Mouse (Mus musculus) midbrain, postnatal 0 days (tissue): ENCODE measurements at regions not wholly inside any gene's neighbourhood (a gene's known extent, or its start where the extent isn't known, plus 50 kb on each side); places are given as distances from the start of the nearest gene placed in this dataset.

ENCODE experiments used
- ATAC-seq: fragments of 200-750 bp; cut with Nextera tagmentation; 2 replicates; pipeline ENCODE4 v1.8.0; 2017; ENCODE audit warnings: moderate number of reproducible peaks, mild to moderate bottlenecking, moderate TSS enrichment, moderate library complexity; ENCODE audit not compliant: low FRiP score
- DNase-seq: peaks from one replicate; pipeline ENCODE4 v3.0.0-alpha.2; 2015; ENCODE audit warnings: low spot score
- H3K27ac ChIP-seq: fragments of 300-500 bp; sonication (generic); 2 replicates; pipeline ENCODE4 v1.5.1; 2014; ENCODE audit warnings: low read depth, mild to moderate bottlenecking, low read length, mixed read lengths
- H3K27me3 ChIP-seq: fragments of 300-500 bp; sonication (generic); 2 replicates; pipeline ENCODE4 v1.6.1; 2014; ENCODE audit warnings: low read length, control low read depth, mixed read lengths; ENCODE audit not compliant: insufficient read depth
- H3K36me3 ChIP-seq: fragments of 300-500 bp; sonication (generic); 2 replicates; pipeline ENCODE4 v1.6.1; 2014; ENCODE audit warnings: low read length, control low read depth, mixed read lengths; ENCODE audit not compliant: insufficient read depth
- H3K4me1 ChIP-seq: fragments of 300-500 bp; sonication (generic); 2 replicates; pipeline ENCODE4 v1.6.1; 2014; ENCODE audit warnings: mild to moderate bottlenecking, control low read depth, antibody characterized with exemption, low read length, mixed read lengths; ENCODE audit not compliant: insufficient read depth
- H3K4me2 ChIP-seq: fragments of 300-500 bp; sonication (generic); 2 replicates; pipeline ENCODE4 v1.6.1; 2014; ENCODE audit warnings: low read depth, mild to moderate bottlenecking, low read length, mixed read lengths; ENCODE audit not compliant: poor library complexity, severe bottlenecking
- H3K4me3 ChIP-seq: fragments of 300-500 bp; sonication (generic); 2 replicates; pipeline ENCODE4 v1.5.1; 2014; ENCODE audit warnings: low read depth, mild to moderate bottlenecking, low read length, moderate library complexity
- H3K9ac ChIP-seq: fragments of 300-500 bp; sonication (generic); replicated peaks from 2 replicates; pipeline ENCODE4 v1.6.1; 2014; ENCODE audit warnings: mild to moderate bottlenecking, low read length, moderate library complexity, mixed read lengths; ENCODE audit not compliant: poor library complexity, severe bottlenecking
- H3K9me3 ChIP-seq: fragments of 300-500 bp; sonication (generic); 2 replicates; pipeline ENCODE4 v1.6.1; 2016; ENCODE audit warnings: low read length, control low read depth
- CTCF ChIP-seq: IDR thresholded peaks from 2 replicates; pipeline ENCODE4 v1.5.1; 2016; ENCODE audit warnings: antibody characterized with exemption, mild to moderate bottlenecking
- WGBS: fragments of 180-500 bp; shearing (Covaris S2); extraction: QIAGEN DNeasy Blood & Tissue Kit; methylation state at CpG from one replicate; pipeline ENCODE4 v1.1.7; 2014; 5-methylcytosine and 5-hydroxymethylcytosine counted together

DNA sequence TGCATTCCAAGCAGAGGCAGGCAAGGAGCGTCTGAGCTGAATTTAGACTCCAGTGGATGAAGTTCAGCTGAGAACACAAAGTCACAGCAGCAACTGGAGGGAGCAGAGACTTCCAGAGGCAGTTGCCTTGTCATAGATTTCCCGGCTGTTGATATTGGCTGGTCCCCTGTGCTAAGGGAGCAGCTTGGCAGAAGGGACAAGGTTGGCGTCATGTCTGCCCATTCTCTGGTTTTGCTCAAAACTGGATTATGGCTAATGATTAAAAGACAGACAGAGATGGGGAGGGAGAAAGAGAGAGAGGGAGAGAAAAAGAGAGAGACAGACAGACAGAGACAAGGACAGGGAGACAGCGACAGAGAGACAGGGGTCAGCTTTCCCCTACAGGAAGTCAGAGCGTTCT is 169.0 kb upstream of the Ift57 start:
- H3K27me3 ChIP-seq = no peaks in the 10 kb centered on the region
- H3K27ac ChIP-seq = no peak overlapping the region
- H3K4me2 ChIP-seq = no peak overlapping the region
- H3K36me3 ChIP-seq = no peaks in the 10 kb centered on the region
- DNase-seq (no peak), ATAC-seq (no peak)
- H3K4me3 ChIP-seq = no peak overlapping the region
- no peak overlapping the region for H3K9ac ChIP-seq
- 94% methylated on average over 5 of the region's 5 CpGs for WGBS
- H3K4me1 ChIP-seq = no peaks in the 10 kb centered on the region
- no peak for TF ChIP-seq CTCF
- no peaks in the 10 kb centered on the region for H3K9me3 ChIP-seq

DNA sequence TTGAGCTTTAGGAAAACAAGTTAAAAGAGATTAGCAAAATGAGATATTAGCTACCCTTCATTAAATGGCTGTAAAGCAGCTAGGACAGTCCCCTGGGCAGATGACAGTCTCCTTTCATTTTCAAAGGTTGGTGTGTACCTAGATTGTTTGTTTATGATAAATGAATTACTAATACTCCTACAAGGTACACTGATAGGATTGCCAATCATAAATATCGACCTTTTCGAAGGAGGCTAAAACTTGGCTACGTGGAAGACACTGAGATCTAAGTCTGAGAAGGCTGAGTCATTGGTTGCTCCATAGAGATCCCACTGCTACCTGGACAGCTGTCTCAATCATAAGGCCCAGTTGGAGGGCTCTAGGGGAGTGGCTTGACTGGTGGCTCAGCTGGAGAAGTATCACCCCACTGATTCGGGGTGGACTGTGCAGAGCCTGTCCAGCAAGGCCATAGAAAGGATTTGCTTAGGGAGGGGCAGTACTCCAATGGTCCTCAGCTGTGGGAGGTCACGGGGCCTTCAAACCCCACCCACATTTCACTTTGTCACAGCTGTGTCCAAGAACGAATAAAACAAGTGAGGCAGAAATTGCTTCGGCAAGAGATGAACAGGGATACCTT is 166.9 kb upstream of the Ift57 start:
- Histone ChIP-seq H3K4me3 (no peak overlapping the region), H3K4me1 (no peaks in the 10 kb centered on the region), H3K27ac (no peak overlapping the region), H3K9me3 (no peaks in the 10 kb centered on the region), H3K4me2 (no peak overlapping the region), H3K27me3 (no peaks in the 10 kb centered on the region), H3K9ac (no peak overlapping the region), H3K36me3 (no peaks in the 10 kb centered on the region)
- ATAC-seq = no peak
- no peak for DNase-seq
- no peak for TF ChIP-seq CTCF
- 76% methylated on average over 7 of the region's 7 CpGs for WGBS

DNA sequence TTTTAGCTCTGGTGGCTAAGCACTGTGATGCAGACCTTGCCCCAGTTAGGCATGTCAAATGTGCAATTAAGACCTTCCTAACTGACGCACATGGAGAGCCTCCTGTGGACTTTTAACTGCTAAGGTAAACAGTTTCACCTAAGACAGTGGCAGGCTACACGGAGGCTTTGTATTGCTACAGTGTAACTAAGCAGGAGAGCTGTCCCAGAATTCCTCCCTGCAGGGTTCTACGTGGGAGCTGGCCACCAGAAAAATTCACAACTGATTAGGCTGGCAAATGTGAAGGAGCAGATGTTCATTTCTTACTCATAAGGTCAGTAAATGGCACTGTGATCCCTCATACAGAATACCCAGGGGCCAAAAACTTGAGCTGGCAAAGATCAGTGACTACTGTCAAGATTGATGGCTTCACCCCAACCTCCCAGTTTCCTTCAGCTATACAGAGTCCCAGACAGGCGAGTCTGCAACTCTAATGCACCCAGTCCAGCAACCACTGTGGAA is 165.5 kb upstream of the Ift57 start:
- Histone ChIP-seq H3K27me3 (no peaks in the 10 kb centered on the region), H3K9ac (no peak overlapping the region), H3K36me3 (no peaks in the 10 kb centered on the region), H3K4me1 (no peaks in the 10 kb centered on the region), H3K9me3 (no peaks in the 10 kb centered on the region), H3K4me2 (no peak overlapping the region), H3K27ac (no peak overlapping the region), H3K4me3 (no peak overlapping the region)
- ATAC-seq (no peak), DNase-seq (peak; percentile 42)
- no peak for TF ChIP-seq CTCF
- whole genome bisulfite sequencing = 55% methylated on average over 4 of the region's 4 CpGs

DNA sequence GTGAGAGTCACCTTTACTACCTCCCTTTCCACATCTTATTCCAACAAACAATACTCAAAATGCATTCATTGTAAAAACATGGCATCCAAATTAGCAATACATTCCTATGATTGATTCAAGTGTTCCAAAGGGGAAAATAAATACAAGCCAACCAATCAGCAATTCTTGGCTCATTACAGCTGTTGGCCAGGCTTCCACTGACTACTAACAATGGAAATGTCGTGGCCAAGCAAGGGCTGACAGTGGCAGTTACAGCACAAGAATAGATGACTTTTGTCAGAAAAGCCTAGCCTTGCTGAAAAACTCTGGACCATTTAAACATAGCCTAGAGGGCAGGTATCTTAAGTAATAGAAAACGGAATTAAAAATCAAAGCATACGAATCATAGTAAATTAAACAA is 148.8 kb upstream of the Ift57 start:
- 65% methylated on average over 3 of the region's 3 CpGs for WGBS
- ATAC-seq = no peak
- DNase-seq = no peak

DNA sequence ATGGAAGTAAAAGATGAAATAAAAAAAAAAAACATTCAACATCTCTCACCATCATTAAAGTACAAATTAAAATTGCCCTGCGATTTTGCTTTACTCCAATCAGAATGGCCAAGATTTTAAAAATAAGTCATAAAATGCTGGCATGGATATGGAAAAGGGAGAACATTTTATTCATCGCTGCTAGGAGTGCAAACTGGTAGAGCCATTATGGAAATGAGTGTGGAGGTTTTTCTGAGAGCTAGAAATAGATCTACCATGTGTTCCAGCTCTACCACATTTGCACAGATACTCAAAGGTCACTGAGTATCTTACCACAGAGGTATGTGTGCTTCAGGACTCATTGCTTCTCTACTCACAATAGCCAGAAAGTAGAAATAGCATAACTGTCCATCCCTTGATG is 129.0 kb upstream of the Ift57 start:
- no peak overlapping the region for H3K9ac ChIP-seq
- H3K27ac ChIP-seq = no peak overlapping the region
- no peak overlapping the region for H3K4me2 ChIP-seq
- DNase-seq (no peak), ATAC-seq (no peak)
- no peaks in the 10 kb centered on the region for H3K4me1 ChIP-seq
- no peak for TF ChIP-seq CTCF
- no peaks in the 10 kb centered on the region for H3K27me3 ChIP-seq
- no peak overlapping the region for H3K4me3 ChIP-seq
- H3K36me3 ChIP-seq = no peaks in the 10 kb centered on the region
- no peaks in the 10 kb centered on the region for H3K9me3 ChIP-seq
- 90% methylated on average over 2 of the region's 2 CpGs for WGBS

More for the DNA sequence above, 148.8 kb upstream of the Ift57 start:
- H3K4me3 ChIP-seq = no peak overlapping the region
- H3K36me3 ChIP-seq = no peaks in the 10 kb centered on the region
- no peak overlapping the region for H3K4me2 ChIP-seq
- no peak for TF ChIP-seq CTCF
- H3K27me3 ChIP-seq = no peaks in the 10 kb centered on the region
- H3K4me1 ChIP-seq = no peaks in the 10 kb centered on the region
- no peak overlapping the region for H3K9ac ChIP-seq
- no peak overlapping the region for H3K27ac ChIP-seq
- H3K9me3 ChIP-seq = no peaks in the 10 kb centered on the region

DNA sequence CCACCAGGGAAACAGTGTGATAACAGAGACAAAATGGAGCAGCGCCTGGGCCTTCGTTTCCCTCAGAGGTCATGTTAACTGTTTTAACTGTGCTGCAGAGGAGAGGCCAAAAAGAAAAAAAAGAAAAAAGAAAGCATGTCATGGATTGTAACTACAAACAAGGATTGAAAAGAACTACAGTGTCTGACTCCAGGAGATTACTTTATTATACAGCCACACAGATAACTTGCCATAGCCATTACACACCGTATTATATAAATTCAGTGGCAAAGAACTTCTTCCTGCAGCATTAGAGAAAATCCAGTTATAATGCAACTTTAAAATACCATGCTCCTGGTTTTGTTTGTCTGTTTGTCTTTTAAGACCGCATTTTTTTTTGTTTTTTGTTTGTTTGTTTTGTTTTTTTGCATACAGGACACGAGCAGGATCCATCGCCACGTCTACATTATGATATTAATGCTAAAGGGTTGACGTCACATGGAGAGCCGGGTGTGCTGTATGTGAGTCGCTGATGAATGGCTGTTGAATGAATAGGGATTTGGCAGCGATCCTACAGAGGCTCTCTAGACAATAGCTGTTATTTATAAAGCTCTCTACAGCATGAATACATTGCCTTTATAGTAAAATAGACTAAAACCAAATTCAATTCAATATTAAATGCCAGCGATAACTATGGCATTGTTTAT is 126.4 kb upstream of the Ift57 start:
- H3K27ac ChIP-seq = no peak overlapping the region
- no peaks in the 10 kb centered on the region for H3K36me3 ChIP-seq
- no peak overlapping the region for H3K4me3 ChIP-seq
- H3K9me3 ChIP-seq = no peaks in the 10 kb centered on the region
- ATAC-seq (no peak), DNase-seq (peak; percentile 59)
- H3K4me1 ChIP-seq = no peaks in the 10 kb centered on the region
- H3K9ac ChIP-seq = no peak overlapping the region
- WGBS = 30% methylated on average over 12 of the region's 12 CpGs
- no peak for TF ChIP-seq CTCF
- no peaks in the 10 kb centered on the region for H3K27me3 ChIP-seq
- H3K4me2 ChIP-seq = no peak overlapping the region
